Mouse (Mus musculus): ENCODE measurements at regions not wholly inside any gene's neighbourhood (a gene's known extent, or its start where the extent isn't known, plus 50 kb on each side); places are given as distances from the start of the nearest gene placed in this dataset.

GRCm38 (mm10) chr5:28526435-28526834, 59.4 kb upstream of the Shh start:
- no peak for DNase-seq

- DNase-seq: peak; percentile 75
These were observed 54.0 kb upstream of the Shh start for GRCm38 (mm10) chr5:28520800-28521707.

DNA sequence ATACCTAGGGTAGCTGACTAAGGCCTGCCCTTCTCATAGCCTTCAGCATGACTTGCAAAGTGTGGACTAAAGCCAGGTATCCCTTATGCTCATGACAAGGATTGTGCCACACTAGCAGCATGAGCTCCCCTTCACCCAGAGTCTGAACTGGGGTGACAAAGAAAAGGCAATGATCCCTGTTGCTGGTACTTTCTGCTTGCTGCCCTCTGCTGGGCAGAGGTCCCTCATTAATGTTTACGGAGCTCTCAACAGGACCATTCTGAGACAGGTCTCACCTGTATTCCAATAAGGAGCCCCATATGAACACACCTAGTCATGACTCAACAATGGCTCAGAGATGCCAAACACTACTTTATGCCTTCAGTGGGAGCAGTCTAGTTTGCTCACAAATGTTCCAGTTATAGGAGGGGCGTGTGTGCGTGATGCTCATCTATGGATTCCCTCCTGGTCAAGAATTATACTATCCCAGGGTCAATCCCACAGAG, 52.0 kb upstream of the Shh start:
- no peak for DNase-seq
